8 mouse cellular contexts compared by ENCODE assay signal in genomic region chr2:60126831-60127230, GRCm38 (mm10).
DNase-seq lines count a peak whose midpoint lies in the region; ATAC-seq and TF ChIP-seq lines count a peak whose summit lies in the region.

No protein-coding gene starts in this region.

- H3K36me3 ChIP-seq in lung, embryonic 14.5 days (ENCODE audit: insufficient read depth) = no peaks in the 10 kb centered on the region
- no peaks in the 10 kb centered on the region for H3K36me3 ChIP-seq in embryonic facial prominence, embryonic 14.5 days (ENCODE audit: control insufficient read depth, insufficient read depth, low read length)
- H3K36me3 ChIP-seq in hindbrain, embryonic 14.5 days (replicated peaks; ENCODE audit: control insufficient read depth, insufficient read depth) = no peaks in the 10 kb centered on the region
- H3K36me3 ChIP-seq in midbrain, embryonic 12.5 days = no peaks in the 10 kb centered on the region

- 0 out of 2 replicates have a peak, but pooled peaks cover 3% of the 10 kb centered on the region for H3K4me1 ChIP-seq in lung, embryonic 14.5 days (ENCODE audit: insufficient read depth)
- peaks cover 18% of the 10 kb centered on the region for H3K4me1 ChIP-seq in embryonic facial prominence, embryonic 14.5 days (ENCODE audit: control insufficient read depth, insufficient read depth, low read length)
- H3K4me1 ChIP-seq in hindbrain, embryonic 14.5 days (replicated peaks; ENCODE audit: control insufficient read depth, insufficient read depth, low read length) = peaks cover 20% of the 10 kb centered on the region
- peaks cover 17% of the 10 kb centered on the region for H3K4me1 ChIP-seq in midbrain, embryonic 12.5 days

- H3K9me3 ChIP-seq in lung, embryonic 14.5 days (ENCODE audit: low read depth, low read length) = no peaks in the 10 kb centered on the region
- no peaks in the 10 kb centered on the region for H3K9me3 ChIP-seq in embryonic facial prominence, embryonic 14.5 days (ENCODE audit: control insufficient read depth, low read length)
- no peaks in the 10 kb centered on the region for H3K9me3 ChIP-seq in hindbrain, embryonic 14.5 days (ENCODE audit: control insufficient read depth, low read length)
- H3K9me3 ChIP-seq in midbrain, embryonic 12.5 days = no peaks in the 10 kb centered on the region

- 31% methylated on average over 7 of the region's 7 CpGs for WGBS in lung, embryonic 14.5 days
- 18% methylated on average over 7 of the region's 7 CpGs for WGBS in embryonic facial prominence, embryonic 14.5 days
- WGBS in hindbrain, embryonic 14.5 days = 2% methylated on average over 7 of the region's 7 CpGs
- WGBS in midbrain, embryonic 12.5 days = 5% methylated on average over 7 of the region's 7 CpGs

- no peak overlapping the region for H3K27ac ChIP-seq in lung, embryonic 14.5 days (ENCODE audit: low read depth)
- peak overlapping the region; percentile 33; the same call in 1 of the 2 replicates for H3K27ac ChIP-seq in embryonic facial prominence, embryonic 14.5 days (replicated peaks; ENCODE audit: low read depth, low read length)
- peak overlapping the region; percentile 75 for H3K27ac ChIP-seq in hindbrain, embryonic 14.5 days
- H3K27ac ChIP-seq in midbrain, embryonic 12.5 days (replicated peaks) = peak overlapping the region; percentile 63; the same call in 1 of the 2 replicates

- no peaks in the 10 kb centered on the region for H3K27me3 ChIP-seq in lung, embryonic 14.5 days (ENCODE audit: insufficient read depth, low read length)
- no peaks in the 10 kb centered on the region for H3K27me3 ChIP-seq in embryonic facial prominence, embryonic 14.5 days (replicated peaks; ENCODE audit: control insufficient read depth, insufficient read depth, low read length)
- no peaks in the 10 kb centered on the region for H3K27me3 ChIP-seq in hindbrain, embryonic 14.5 days (ENCODE audit: control insufficient read depth, insufficient read depth, low read length)
- H3K27me3 ChIP-seq in midbrain, embryonic 12.5 days = no peaks in the 10 kb centered on the region

- peak overlapping the region; percentile 1; the same call in 1 of the 2 replicates for H3K4me3 ChIP-seq in lung, embryonic 14.5 days (ENCODE audit: low read depth, low read length)
- peak overlapping the region; percentile 86 for H3K4me3 ChIP-seq in embryonic facial prominence, embryonic 14.5 days (ENCODE audit: low read depth, low read length)
- peak overlapping the region; percentile 95 for H3K4me3 ChIP-seq in hindbrain, embryonic 14.5 days (replicated peaks; ENCODE audit: low read length)
- H3K4me3 ChIP-seq in midbrain, embryonic 12.5 days = peak overlapping the region; percentile 31

- no peak overlapping the region for H3K9ac ChIP-seq in lung, embryonic 14.5 days
- H3K9ac ChIP-seq in embryonic facial prominence, embryonic 14.5 days (ENCODE audit: low read depth, low read length) = 0 out of 2 replicates have a peak overlapping the region, but pooled peaks have one; percentile 8
- H3K9ac ChIP-seq in hindbrain, embryonic 14.5 days = peak overlapping the region; percentile 97
- no peak overlapping the region; the same call in 1 of the 2 replicates for H3K9ac ChIP-seq in midbrain, embryonic 12.5 days (replicated peaks)

- no peak for ATAC-seq in lung, embryonic 14.5 days (ENCODE audit: insufficient read depth)
- peak; percentile 41 for ATAC-seq in embryonic facial prominence, embryonic 14.5 days (ENCODE audit: low read depth)
- ATAC-seq in hindbrain, embryonic 14.5 days (ENCODE audit: low FRiP score) = peak; percentile 55
- peak; percentile 51 for ATAC-seq in midbrain, embryonic 12.5 days (ENCODE audit: low FRiP score, low read depth)
- ATAC-seq in activated CD4-positive, CD25-positive, alpha-beta regulatory T cell, adult 4 months = no peak

- no peak for TF ChIP-seq CTCF in lung, embryonic 14.5 days (IDR thresholded peaks at IDR 0.05; ENCODE audit: low read depth)

- peak overlapping the region; percentile 64 for H3K4me2 ChIP-seq in lung, embryonic 14.5 days
- H3K4me2 ChIP-seq in embryonic facial prominence, embryonic 14.5 days (ENCODE audit: low read depth, low read length) = peak overlapping the region; percentile 68
- H3K4me2 ChIP-seq in hindbrain, embryonic 14.5 days (replicated peaks) = peak overlapping the region; percentile 69
- peak overlapping the region; percentile 51 for H3K4me2 ChIP-seq in midbrain, embryonic 12.5 days (replicated peaks)

- peak; percentile 47 for DNase-seq in lung, embryonic 14.5 days
- no peak for DNase-seq in lung, postnatal 14 days
- peak; percentile 87 for DNase-seq in embryonic facial prominence, embryonic 14.5 days (ENCODE audit: low spot score)
- DNase-seq in hindbrain, embryonic 14.5 days (ENCODE audit: low spot score) = peak; percentile 74
- no peak for DNase-seq in layer of hippocampus, adult 9-11 months
- no peak for DNase-seq in spleen, postnatal 10 days (ENCODE audit: low spot score in 2 of 2)

Comparison
In these comparisons a context has a peak if more than half of its experiments do, and no peak if none do; other contexts are left out.
1. DNase-seq: peak in lung, embryonic 14.5 days (single experiment), embryonic facial prominence, embryonic 14.5 days (single experiment) and hindbrain, embryonic 14.5 days (single experiment); none in lung, postnatal 14 days (single experiment), layer of hippocampus, adult 9-11 months (single experiment) and spleen, postnatal 10 days (0 of 2).
2. ATAC-seq: peak in embryonic facial prominence, embryonic 14.5 days (single experiment), hindbrain, embryonic 14.5 days (single experiment) and midbrain, embryonic 12.5 days (single experiment); none in lung, embryonic 14.5 days (single experiment) and activated CD4-positive, CD25-positive, alpha-beta regulatory T cell, adult 4 months (single experiment).
3. H3K4me3 ChIP-seq: peak in every context shown above with its lines; median percentile 95 in hindbrain, embryonic 14.5 days; 86 in embryonic facial prominence, embryonic 14.5 days; 31 in midbrain, embryonic 12.5 days; 1 in lung, embryonic 14.5 days.
4. H3K9ac ChIP-seq: peak in embryonic facial prominence, embryonic 14.5 days (single experiment) and hindbrain, embryonic 14.5 days (single experiment); none in lung, embryonic 14.5 days (single experiment) and midbrain, embryonic 12.5 days (single experiment).
5. Peak in every context shown above with its lines, with median percentiles within 50 percentile points of each other: H3K4me2 ChIP-seq.